Mouse (Mus musculus): ENCODE results near the gene Pml. TPM values are rescaled to one million over a fixed set of nuclear protein-coding genes. Genes with fewer than 3 reads are reported as not detected.

Pml gene
- polyA plus RNA-seq, 1 experiment: 71.3 TPM

DNA sequence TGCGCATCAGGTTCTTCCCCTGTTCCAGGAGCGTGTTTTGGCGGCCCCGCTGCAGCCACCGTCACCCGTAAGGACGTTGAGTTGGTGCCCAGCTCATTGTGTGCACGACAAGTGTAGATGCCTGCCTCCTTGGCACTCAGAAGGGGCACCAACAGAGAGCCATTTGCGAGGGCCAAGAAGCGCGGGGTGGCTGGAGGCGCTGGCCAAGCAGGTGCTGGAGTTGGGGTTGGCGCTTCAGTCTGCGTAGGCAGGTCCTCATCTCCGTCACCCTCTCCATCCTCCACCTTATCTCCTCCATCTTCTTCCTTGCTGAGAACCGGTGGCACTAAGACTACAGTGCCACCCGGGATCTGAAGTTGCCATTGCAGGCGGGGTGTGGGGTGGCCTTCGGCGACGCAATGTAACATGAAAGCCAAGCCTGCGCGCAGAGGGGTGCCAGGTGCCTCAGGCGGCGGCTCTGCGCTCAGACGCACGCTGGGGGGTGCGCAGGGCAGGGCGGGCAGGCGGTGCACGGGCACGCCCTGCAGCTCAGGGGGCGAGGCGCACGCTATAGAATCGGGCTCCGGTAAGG is 50.7 kb downstream of the Pml start:
- no peak overlapping the region for H3K4me3 ChIP-seq (ENCODE audit: insufficient read depth, low read length)
- H3K4me1 ChIP-seq (ENCODE audit: control insufficient read depth, insufficient read depth, low read length): 0 out of 2 replicates have a peak, but pooled peaks cover 2% of the 10 kb centered on the region
- H3K27ac ChIP-seq (ENCODE audit: insufficient read depth, low read depth, low read length): no peak overlapping the region
- TF ChIP-seq CTCF (IDR thresholded peaks at IDR 0.05; ENCODE audit: low read depth, low read length): no peak
- TF ChIP-seq POLR2A (IDR thresholded peaks at IDR 0.05; ENCODE audit: borderline replicate concordance, low read depth, low read length): no peak

DNA sequence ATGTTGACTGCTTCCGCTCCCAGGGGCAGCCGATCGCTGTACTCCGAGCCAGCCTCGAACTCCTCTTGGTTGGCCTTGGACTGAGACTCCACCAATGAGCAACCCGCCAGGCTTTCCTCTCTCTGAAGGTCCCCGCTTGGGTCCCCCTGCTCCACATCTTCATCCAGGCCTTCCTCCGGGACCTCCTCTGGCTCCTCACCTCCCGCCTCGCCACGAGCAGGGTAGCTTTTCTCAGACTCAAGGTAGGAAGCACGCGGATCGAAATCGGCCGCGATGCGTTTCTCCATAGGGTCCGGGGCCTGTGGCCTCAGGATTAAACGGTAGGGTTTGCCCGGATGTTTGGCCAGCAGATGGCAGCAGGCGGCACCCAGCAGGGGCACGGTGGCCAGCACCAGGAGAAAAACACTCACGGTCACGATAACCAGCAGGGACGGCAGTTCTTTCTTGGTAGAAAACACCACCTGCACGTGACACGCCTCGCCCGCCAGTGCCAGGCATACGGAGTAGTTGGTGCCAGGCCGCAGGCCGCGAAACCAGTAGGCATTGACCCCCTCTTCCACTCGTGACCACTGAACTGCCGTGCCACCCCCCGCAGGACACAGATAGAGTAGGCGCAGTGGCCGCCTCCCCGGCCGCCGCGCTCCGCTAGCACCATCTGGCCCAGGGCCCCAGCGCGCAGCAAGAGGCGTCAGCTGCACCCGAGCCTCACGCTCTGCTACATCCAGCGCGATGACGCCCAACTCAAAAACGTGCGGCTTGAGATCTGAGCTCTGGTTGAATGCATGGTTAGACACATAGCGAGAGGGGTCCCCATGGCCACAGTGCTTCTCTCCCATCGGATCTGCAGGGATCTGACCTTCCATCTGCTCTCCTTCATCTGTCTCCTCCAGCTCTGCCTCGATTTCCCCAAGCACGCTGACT is 51.5 kb downstream of the Pml start:
- H3K4me3 ChIP-seq (ENCODE audit: insufficient read depth, low read length): no peak overlapping the region
- TF ChIP-seq CTCF (IDR thresholded peaks at IDR 0.05; ENCODE audit: low read depth, low read length): peak; percentile 52
- no peak for TF ChIP-seq POLR2A (IDR thresholded peaks at IDR 0.05; ENCODE audit: borderline replicate concordance, low read depth, low read length)

DNA sequence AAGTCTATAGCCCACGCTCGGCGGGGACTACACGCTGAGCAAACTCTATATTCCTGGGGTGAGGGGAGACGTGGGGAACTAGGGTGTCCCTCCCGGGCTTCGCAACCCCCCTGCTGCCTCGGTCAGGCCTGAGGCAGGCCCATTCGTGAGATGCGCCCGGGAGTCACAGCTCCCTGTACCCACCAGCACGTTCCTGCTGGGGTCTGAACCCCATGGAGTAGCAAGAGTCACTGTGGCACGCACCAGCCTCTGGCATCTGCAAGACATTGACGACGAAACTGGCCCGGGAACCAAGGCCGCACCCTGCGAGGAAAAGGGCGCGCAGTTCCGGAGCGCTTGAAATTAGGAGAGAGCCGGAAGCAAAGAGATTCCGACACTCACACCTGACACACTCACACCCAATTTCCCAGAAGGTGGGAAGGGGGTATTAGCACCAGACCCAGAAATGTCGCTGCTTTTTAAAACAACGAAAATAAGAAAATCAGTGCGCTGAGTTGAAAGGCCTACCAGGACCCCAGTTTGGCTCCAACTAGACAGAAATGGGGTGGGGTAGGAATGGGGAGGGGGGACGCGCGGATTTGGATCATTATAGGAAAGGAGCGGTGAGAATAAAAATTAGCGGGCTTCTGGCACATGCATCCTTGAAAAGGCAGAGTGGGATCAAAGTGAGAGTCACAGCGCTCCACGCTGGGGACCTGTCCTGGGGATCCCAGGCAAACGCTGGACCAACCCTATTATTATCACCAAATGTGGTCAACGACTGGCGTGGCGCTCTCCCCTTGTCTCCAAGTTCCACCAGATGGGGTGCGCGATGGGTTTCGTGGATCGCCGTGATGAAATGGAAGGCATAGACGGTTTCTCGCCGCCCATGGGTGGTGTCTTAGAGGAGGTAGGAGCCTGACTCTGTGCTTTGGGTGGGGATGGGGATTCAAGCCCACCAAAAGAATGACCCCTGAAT is 52.7 kb downstream of the Pml start:
- H3K4me3 ChIP-seq (ENCODE audit: insufficient read depth, low read length): no peak overlapping the region
- no peak overlapping the region for H3K27ac ChIP-seq (ENCODE audit: insufficient read depth, low read depth, low read length)
- TF ChIP-seq POLR2A (IDR thresholded peaks at IDR 0.05; ENCODE audit: borderline replicate concordance, low read depth, low read length) (no peak), CTCF (IDR thresholded peaks at IDR 0.05; ENCODE audit: low read depth, low read length) (no peak; the same call in 1 of the 2 replicates)
- 0 out of 2 replicates have a peak, but pooled peaks cover 2% of the 10 kb centered on the region for H3K4me1 ChIP-seq (ENCODE audit: control insufficient read depth, insufficient read depth, low read length)

More for the DNA sequence above, 51.5 kb downstream of the Pml start:
- Histone ChIP-seq H3K27ac (ENCODE audit: insufficient read depth, low read depth, low read length) (no peak overlapping the region), H3K4me1 (ENCODE audit: control insufficient read depth, insufficient read depth, low read length) (0 out of 2 replicates have a peak, but pooled peaks cover 2% of the 10 kb centered on the region)

DNA sequence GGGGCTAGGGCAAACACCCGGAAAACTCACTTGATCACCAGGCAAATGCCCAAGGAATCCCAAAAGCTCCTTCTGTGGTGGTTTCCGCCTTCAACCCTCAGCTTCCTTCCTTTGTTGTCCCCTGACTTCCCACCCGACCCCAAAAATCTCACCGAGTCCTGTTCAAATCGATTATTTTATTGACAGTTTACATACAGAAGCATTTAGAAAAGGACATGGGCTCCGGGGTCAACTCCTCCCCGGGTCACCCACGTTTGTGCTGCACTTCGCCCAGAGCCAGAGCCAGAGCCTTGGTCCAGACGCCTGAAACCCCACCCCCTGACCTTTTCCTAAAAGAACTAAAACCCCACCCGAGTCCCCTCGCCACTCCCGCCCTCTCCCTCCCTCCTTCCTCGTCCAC is 53.4 kb downstream of the Pml start:
- TF ChIP-seq POLR2A (IDR thresholded peaks at IDR 0.05; ENCODE audit: borderline replicate concordance, low read depth, low read length) (no peak), CTCF (IDR thresholded peaks at IDR 0.05; ENCODE audit: low read depth, low read length) (no peak)
- Histone ChIP-seq H3K27ac (ENCODE audit: insufficient read depth, low read depth, low read length) (no peak overlapping the region), H3K4me1 (ENCODE audit: control insufficient read depth, insufficient read depth, low read length) (0 out of 2 replicates have a peak, but pooled peaks cover 2% of the 10 kb centered on the region), H3K4me3 (ENCODE audit: insufficient read depth, low read length) (no peak overlapping the region)

DNA sequence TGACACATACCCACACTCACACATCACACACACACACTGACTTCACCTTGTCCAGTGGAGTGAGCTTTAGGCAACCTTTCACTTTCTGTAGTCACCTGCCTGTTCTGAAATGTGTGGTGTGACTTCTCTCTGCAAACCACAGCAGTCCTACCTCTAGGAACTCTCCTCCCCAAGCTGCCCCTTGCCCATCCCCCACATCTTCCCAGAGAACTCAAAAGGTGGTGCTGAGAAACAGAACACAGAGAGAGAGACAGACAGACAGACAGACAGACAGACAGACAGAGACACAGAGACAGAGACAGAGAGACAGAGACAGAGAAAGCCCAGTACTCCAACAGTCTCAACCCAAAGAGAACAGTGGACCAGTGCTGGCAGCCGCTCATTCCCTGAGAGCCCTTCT is 53.9 kb downstream of the Pml start:
- Histone ChIP-seq H3K27ac (ENCODE audit: insufficient read depth, low read depth, low read length) (no peak overlapping the region), H3K4me3 (ENCODE audit: insufficient read depth, low read length) (no peak overlapping the region), H3K4me1 (ENCODE audit: control insufficient read depth, insufficient read depth, low read length) (0 out of 2 replicates have a peak, but pooled peaks cover 2% of the 10 kb centered on the region)
- no peak for TF ChIP-seq CTCF (IDR thresholded peaks at IDR 0.05; ENCODE audit: low read depth, low read length)
- TF ChIP-seq POLR2A (IDR thresholded peaks at IDR 0.05; ENCODE audit: borderline replicate concordance, low read depth, low read length): no peak

DNA sequence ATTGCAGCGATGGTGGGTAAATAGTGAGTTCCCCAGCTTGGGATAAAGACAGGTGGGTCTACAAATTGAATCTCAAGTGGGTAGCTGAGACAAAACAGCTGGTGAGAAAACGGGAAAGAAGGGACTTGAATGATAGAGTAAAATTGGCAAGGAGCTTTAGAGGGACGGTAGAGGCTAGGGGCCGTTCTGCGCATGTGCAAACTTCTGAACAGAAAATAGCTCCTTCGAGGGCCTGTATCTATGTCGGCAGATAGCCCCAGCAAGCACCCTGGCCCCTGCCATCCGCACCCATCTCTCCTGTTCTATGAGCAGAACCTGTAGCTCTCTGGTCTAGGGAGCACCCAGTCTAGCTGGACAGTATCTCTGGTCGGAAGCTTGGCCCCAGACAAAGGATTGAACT is 55.4 kb downstream of the Pml start:
- H3K4me3 ChIP-seq (ENCODE audit: insufficient read depth, low read length): no peak overlapping the region
- TF ChIP-seq CTCF (IDR thresholded peaks at IDR 0.05; ENCODE audit: low read depth, low read length): no peak
- no peak for TF ChIP-seq POLR2A (IDR thresholded peaks at IDR 0.05; ENCODE audit: borderline replicate concordance, low read depth, low read length)

DNA sequence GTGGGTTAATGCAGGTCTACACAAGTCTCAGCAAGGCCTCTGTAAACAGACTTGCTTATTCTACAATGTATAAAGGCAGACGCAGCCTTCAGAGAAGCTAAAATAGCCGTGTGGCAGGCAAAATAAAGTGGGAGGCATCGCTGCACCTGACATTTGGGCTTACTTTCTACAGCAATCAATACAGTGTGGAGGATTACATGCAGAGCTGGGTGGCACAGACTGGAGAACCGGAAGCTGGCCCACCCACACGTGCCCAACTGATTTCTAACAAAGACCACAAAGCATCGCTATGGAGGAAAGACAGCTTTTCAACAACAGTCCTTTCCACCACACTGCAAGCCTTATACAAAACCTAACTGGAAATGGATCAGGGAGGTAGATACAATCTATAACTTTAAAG is 65.1 kb downstream of the Pml start:
- H3K27ac ChIP-seq (ENCODE audit: insufficient read depth, low read depth, low read length): no peak overlapping the region
- no peaks in the 10 kb centered on the region for H3K4me1 ChIP-seq (ENCODE audit: control insufficient read depth, insufficient read depth, low read length)
- TF ChIP-seq CTCF (IDR thresholded peaks at IDR 0.05; ENCODE audit: low read depth, low read length) (no peak), POLR2A (IDR thresholded peaks at IDR 0.05; ENCODE audit: borderline replicate concordance, low read depth, low read length) (no peak)
- no peak overlapping the region for H3K4me3 ChIP-seq (ENCODE audit: insufficient read depth, low read length)

More for the DNA sequence above, 55.4 kb downstream of the Pml start:
- Histone ChIP-seq H3K4me1 (ENCODE audit: control insufficient read depth, insufficient read depth, low read length) (no peaks in the 10 kb centered on the region), H3K27ac (ENCODE audit: insufficient read depth, low read depth, low read length) (no peak overlapping the region)

DNA sequence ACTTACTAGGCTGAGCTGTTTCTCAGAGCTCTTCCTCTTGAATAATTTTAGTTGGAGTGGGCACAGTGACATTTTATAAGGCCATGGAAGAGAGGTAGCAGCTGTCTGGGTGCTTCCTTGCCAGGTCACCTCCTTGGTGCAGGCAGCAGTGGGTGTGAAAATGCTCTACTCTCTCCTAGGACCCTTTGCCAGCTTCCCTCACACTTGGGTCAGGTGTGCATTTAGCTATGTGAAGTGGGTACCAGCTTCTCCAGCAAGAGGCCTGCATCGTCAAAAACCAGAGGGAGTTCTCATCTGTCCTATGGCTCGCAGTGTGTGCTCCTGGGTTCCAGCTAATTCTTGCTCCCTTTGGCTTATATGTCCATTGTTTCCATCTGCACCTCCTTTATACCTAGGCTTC is 70.2 kb downstream of the Pml start:
- TF ChIP-seq POLR2A (IDR thresholded peaks at IDR 0.05; ENCODE audit: borderline replicate concordance, low read depth, low read length): no peak
- no peak for TF ChIP-seq CTCF (IDR thresholded peaks at IDR 0.05; ENCODE audit: low read depth, low read length)
- H3K4me3 ChIP-seq (ENCODE audit: insufficient read depth, low read length): no peak overlapping the region
- no peaks in the 10 kb centered on the region for H3K4me1 ChIP-seq (ENCODE audit: control insufficient read depth, insufficient read depth, low read length)
- no peak overlapping the region for H3K27ac ChIP-seq (ENCODE audit: insufficient read depth, low read depth, low read length)

DNA sequence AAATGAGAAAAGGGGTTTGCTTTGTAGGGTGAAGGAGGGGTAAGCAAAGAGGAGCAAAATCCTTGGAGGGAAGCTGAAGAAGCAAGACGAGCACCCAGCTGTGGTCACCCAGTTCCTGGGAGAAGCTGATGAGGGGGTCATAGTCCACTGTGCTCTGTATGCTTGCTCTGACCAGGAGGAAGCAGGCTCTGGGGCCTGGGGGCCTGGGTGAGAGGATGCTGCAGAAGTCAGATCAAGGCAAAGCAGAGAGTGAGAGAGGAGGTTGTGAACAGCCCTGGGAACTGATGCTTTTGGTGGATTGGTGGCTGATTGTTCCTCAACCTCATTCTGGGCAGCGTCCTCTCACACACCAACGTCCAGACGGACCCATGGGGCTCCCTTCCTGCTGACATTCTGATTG is 72.4 kb downstream of the Pml start:
- Histone ChIP-seq H3K27ac (ENCODE audit: insufficient read depth, low read depth, low read length) (no peak overlapping the region), H3K4me1 (ENCODE audit: control insufficient read depth, insufficient read depth, low read length) (no peaks in the 10 kb centered on the region), H3K4me3 (ENCODE audit: insufficient read depth, low read length) (no peak overlapping the region)
- TF ChIP-seq CTCF (IDR thresholded peaks at IDR 0.05; ENCODE audit: low read depth, low read length) (no peak), POLR2A (IDR thresholded peaks at IDR 0.05; ENCODE audit: borderline replicate concordance, low read depth, low read length) (no peak)

Measured in bone marrow macrophage, adult 2 months (primary cell).